Mouse (Mus musculus) cerebellum, postnatal 4 days (tissue): ENCODE measurements around the gene Znrf1.

ENCODE experiments used
- DNase-seq, 2 experiments: peaks; one replicate each; pipeline ENCODE4 v3.0.0; 2022; ENCODE audit warnings: low spot score in 2 of 2, mixed read lengths in 1 of 2

Gene Znrf1

DNA sequence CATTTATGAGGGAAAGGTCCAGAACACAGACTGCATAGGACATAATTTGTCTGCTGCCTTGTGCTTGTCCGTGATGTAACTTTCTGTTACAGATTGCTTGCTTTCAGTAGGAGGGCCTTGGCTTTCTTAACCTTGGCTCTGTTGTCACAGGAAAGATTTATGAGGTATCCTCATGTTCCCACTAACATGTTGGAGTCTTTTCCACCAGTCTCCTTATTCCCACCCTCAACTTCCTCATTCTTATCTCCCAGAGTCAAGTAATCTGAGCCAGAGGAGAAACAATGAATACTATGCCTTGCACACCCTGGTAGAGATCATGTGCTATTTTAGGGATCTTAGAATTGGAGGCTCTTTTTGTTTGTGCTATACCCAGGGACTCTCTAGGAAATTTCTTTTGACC lies 61.4 kb downstream of the Znrf1 start:
- DNase-seq = no peak

DNA sequence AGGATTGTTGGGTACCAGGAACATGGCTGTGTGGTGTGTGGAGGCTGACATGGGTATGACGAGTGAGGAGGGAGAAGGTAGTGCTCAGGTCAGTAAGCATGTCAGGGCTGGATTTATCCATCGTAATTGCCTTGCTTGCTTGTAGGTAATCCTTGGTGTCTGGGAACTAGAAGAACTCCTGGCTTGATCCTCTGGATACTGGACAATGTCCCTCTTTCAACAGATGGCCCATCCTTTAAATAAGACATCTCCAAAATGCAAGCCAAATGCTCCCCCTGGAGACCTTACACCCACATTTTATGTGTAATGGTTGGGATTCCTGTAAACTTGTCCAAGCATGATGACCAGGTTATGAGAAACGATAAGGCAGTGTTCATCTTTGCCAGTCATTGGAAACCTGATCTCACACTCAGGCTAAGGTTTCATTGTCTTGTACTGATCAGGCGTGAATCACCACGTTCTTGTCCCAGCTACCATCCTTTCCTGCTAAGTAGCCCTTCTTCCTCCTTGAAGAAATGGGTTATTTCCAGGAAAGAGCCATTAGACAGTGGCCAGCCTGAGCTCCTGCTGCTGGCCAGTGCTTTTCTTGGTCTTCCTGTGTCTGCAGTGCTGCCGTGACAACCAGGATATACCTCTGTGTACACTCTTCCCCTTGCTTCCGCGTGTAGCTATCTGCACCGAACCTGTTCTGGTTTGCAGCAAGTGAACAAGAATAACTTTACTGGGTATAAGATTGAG lies 64.0 kb downstream of the Znrf1 start:
- no peak for DNase-seq

GRCm38 (mm10) chr8:111602050-111602449 lies 66.2 kb downstream of the Znrf1 start:
- peak in 1 of 2 experiments; percentile 32 for DNase-seq

GRCm38 (mm10) chr8:111604986-111605385 lies 69.1 kb downstream of the Znrf1 start:
- DNase-seq = no peak

- no peak for DNase-seq
Observed at GRCm38 (mm10) chr8:111606961-111607360, 71.1 kb downstream of the Znrf1 start.

DNA sequence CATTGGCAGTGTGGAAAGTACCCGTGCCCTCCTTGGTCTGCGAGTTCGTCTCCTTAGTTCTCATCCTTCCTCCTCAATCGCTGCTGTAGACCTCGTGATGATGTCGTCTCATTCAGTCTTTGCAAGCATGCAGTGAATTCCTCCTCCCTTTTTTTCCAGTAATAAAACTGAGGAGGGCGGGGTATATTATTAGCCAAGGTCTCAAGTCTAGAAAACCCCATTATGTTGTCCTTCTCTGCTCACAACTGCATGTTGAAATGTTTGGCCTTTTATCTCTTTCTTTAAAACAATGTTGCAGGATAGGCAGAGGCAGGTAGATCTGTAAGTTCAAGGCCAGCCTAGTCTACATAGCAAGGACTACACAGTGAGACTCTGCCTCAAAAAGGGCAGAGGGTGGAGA lies 71.5 kb downstream of the Znrf1 start:
- DNase-seq = no peak

DNA sequence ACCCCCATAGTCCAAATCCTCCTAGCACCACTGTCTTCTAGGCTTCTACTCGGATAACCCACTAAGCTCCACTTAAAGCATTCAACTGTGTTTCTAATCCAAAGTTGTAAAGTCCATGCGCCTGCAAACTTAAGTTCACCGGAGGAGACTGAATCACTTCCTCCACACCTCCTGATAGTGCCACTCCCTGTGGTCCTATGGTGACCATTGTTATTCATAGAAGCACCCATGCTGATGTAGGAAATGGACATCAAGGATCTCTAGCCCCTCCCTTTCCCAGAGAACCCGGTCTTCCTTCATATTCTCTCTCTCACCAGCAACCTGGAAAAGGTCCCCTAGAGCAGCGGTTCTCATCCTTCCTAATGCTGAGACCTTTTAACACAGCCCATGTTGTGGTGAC lies 77.3 kb downstream of the Znrf1 start:
- DNase-seq = no peak

GRCm38 (mm10) chr8:111614786-111615701 lies 79.1 kb downstream of the Znrf1 start:
- DNase-seq = no peak

DNA sequence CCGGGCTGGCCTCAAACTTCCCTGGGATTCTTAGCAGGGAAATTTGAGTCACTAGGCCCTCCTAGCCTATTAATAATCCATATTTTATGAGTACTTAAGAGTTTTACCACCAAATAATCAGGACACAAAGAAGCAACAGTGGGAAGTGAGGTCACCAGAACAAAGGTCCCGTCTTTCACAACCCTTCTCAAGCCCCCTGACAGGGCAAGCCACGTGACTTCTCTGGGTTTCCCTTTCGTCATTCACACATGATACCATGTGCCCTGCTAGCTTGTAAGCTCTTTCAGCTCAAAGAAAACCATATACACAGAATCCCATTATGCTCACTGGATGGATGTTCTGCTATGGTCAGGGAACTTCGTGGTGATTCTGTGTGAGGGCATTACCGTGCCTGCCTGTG lies 81.9 kb downstream of the Znrf1 start:
- no peak for DNase-seq

DNA sequence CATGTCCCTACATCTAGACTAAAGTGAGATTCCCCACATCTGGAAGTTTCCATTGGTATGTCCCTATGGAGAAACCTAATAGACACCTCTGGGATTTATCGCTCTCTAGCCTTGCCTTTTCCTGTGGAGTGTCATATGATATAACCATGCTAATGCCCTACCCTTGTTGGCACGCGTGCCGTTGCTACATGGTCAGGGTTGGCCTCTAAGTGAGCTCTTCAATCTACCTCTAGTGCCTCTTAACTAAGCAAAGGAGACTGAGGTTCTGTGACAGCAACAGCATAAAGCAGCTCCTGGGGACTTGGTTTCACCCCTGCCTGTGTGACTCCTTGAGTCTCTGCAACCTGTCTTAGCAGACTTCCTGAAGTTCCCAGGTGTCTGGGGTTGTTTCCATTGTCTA lies 82.4 kb downstream of the Znrf1 start:
- DNase-seq = no peak

- DNase-seq = no peak
Observed at GRCm38 (mm10) chr8:111619936-111620335, 84.0 kb downstream of the Znrf1 start.

- DNase-seq = no peak
Observed at GRCm38 (mm10) chr8:111622104-111622503, 86.2 kb downstream of the Znrf1 start.

DNA sequence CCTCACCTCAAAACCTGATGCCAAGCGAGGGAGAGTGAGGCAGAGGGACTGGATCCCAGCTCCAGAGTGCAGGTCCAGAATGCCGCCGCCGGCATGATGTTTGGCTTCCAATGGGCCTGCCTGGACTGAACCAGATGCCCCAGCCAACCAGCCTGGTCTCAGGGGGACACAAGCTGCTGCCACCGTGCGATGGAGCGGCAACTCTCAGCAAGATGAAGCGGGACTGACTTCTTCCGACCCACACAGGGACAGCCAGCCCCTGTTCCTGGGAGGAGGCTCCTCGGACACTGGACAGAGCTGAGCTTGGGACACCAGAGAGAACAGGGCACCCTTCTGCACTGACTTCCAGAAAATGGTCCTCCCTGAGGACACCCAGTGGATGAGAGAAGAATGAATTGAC lies 86.7 kb downstream of the Znrf1 start:
- no peak for DNase-seq

DNA sequence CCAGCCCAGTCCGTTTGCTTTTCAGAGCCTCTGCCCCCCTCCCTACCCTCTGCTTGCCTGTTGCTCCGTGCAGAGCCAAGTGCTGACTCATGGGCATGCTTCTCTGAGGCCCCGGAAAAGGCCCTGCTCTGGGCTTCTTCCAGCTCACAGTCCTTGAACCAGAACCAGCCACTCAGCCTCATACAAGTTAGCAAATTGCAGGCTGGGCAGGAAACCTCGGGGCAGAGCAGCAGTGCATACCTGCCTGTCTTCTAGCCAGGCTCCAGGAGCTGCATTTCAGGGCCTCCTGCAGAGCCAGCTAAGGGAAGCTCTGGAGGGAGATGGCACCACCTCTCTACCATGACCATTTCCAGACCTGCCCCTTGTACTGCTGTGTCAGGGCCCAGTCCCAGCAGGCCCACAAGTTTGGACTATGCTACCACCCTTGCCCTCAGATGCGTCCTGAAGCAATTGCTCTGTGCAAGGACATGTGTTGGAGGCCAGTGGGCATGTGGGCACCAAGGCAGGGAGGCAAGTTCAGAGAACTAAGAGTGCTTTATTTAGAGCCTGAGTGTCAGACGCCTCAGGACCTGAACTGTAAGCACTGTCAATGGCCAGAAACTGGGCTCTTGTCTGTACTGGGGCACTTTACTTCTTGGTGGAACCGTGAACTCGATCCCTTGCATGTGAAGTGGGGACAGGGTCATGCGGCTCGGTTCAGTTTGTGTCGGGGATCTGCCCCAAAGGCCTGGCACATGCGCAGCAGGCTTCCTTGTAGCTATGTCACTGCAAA lies 88.4 kb downstream of the Znrf1 start:
- no peak for DNase-seq

- DNase-seq = no peak
Observed at GRCm38 (mm10) chr8:111624853-111625221, 88.9 kb downstream of the Znrf1 start.

- peak; percentile 43 to 68 for DNase-seq
Observed at GRCm38 (mm10) chr8:111625694-111626527, 90.0 kb downstream of the Znrf1 start.

DNA sequence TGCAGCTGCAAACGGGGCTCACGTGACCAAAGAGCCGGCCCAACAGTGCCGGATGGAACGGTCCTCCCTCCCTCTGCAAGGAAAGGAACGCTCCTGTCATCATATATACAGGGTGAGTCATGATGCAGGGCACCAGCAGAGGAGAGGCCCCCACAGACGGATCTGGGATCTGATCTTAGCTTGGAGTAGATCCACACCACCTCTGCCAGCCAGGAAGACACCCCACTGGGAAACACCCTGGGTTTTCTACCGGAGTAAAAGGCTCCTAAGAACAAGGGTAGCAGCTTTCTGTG lies 90.6 kb downstream of the Znrf1 start:
- DNase-seq = no peak

DNA sequence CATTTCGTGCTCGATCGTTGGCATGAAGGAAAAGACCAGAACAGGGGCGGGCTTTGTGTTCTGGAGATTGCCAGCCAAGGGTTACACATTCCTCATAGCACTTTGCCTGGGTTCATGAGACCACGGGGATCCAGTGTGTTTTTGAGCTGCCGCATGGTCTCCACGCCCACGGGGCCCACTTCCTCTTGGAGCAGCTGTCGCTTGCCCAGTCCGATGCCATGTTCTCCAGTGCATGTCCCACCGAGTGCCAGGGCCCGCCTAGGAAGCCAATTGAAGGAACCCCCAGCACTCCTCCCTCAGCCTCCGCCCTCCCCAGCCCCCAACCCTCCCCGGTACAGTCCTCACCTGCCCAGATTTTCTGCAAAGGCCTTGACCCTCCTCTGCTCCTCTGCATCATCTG lies 91.0 kb downstream of the Znrf1 start:
- no peak for DNase-seq

DNA sequence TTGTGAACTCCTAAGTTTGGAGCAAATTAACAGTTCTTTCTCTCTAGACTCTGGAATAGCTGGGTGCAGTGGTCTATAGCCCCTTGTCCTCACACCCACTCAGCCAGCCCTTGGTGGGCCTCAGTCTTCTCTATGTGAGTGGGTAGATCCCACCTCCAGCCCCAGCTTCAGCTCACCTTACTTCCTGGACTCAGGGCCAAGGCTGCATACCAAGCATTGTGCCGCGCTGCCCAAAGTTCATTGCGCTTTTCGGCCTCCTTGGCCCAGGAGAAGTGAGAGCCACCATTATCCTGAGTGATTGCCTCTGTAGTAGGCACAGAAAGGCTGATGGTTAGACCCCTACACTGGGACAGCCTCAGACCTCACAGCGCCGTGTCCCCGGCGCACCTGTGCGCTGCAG lies 92.0 kb downstream of the Znrf1 start:
- no peak for DNase-seq

DNA sequence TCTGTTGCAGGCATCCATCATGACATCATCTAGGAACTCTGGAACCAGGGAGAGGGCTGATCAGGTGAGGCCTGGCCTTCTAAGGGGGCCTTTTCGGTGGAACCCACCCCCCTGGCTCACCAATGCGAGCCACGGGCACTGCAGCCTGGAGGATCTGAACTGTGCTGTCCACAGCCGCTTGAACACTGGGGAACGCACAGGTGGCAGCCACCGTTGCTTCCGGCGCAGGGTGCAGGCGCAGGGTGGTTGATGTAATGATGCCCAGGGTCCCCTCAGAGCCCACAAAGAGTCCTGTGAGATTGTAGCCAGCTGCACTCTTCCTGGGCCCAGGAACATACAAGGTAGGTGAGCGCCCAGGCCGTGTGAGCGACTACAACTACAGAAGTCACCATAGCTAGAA lies 92.5 kb downstream of the Znrf1 start:
- no peak for DNase-seq

DNA sequence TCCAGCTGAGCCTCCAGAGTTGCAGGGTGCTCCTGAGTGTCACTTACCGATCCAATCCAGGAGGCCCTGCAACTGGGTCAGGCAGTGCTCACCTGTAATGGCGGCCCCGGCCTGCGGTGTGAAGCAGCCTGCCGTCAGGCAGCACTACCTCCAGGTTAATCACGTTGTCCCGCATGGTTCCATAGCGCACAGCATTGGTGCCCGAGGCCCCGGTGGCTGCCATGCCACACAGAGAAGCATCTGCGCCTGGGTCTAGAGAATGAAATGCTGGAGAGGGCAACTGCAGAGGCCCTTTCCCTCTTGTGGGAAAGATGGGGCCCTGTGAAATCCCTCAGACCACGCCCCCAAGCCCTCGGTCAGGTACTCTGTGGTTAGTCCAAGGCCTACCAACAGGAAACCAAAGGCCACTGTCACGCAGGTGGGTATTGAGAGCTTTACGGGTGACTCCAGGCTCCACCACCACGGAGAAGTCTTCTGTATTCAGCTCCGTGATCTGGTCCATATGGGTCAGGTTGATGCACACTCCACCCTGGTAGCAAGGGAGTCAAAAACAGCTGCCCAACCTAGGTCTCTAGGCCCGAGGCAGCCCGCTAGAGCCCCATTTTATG lies 93.1 kb downstream of the Znrf1 start:
- DNase-seq = no peak
